Mouse (Mus musculus): Measurements from ENCODE around the gene Cenpt.
"Not testable (repeated sequence)": the region's sequence is repeated elsewhere in the genome, so short reads cannot be mapped to it uniquely, and the experiment has no call there.

Cenpt gene

DNA sequence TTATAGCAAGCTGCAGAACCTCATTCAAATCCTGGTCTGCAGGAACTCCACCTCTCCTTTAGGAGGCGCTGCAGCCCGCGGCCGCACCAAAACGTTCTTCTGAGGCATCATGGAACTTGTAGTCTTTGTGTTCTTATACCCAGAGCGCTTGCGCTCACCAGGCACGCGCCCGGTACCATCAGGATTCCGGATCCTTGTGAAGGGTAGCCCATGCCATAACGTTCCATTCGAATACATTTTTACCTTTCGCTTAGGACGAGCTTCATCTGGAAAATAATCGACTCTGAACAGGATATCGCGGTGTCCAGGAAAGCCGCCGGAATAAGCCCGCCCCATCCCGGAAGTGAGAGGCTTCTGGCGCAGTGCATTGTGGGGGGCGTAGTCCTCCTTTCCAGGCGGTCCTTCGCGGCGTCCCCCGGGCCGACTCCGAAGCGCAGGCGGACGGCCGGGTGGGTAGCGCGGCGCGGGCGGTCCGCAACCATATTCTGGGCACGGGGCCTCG lies 1.7 kb upstream of the Cenpt start, which contains the start of gene Thap11:
Gene Thap11, plus strand, starts transcription at position 418 of the 502 bp plus-strand sequence.
- DNase-seq (ENCODE audit: low spot score in 2 of 2), result peak; percentile 90 to 92

- no peak for DNase-seq (ENCODE audit: low spot score in 2 of 2)
Observed at GRCm38 (mm10) chr8:105854303-105854702, 1.2 kb upstream of the Cenpt start.

DNA sequence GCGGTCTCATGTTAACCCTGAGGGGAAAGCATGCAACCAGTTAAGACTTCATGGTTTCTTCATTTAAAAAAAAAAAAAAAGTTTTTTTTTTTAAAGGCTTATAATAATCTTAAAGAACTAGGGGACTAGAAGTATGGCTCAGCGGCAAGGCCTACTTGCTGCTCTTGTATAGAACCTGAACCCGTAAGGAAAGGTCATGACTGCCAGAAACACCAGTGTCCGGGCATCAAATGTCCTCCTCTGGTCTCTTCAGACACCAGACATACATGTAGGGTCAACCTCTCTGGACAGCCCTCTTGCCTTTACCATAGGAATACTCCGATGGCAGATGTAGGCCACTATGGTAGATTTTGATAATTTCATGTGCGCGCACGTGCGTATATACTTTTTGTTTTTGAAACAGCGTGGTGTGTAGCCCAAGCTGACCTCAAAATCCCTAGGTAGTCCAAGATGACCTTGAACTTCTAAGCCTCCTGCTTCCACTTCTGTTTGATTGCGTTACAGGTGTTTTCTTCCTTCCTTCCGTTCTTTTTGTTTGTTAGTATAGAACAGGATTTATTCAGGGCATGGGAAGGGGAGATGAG lies 840 bp downstream of the Cenpt start:
- no peak for DNase-seq (ENCODE audit: low spot score in 2 of 2)

DNA sequence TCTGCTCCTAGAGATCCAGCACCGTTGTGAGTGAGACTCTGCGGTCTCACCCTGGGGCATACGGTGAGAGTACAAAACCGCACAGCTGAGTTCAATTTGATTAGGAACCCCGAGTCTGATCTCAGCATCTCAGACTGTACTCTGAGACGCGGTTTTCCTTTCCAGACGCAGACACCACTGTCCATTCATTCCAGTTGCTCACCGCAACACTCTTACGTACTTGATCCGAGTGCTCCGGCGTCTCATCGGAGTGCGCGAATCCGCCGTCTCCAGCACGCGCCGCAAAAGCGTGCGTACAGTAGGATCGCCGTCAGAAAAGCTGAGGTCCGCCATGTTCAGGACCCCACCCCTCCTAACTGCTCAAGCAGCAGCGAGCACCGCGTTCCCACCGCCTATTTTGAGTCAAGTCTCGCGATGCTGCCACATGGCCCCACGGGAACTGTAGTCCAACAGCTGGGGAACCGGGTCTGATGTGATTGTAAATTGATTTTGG lies 1.4 kb downstream of the Cenpt start:
- peak; percentile 81 to 86 for DNase-seq (ENCODE audit: low spot score in 2 of 2)

DNA sequence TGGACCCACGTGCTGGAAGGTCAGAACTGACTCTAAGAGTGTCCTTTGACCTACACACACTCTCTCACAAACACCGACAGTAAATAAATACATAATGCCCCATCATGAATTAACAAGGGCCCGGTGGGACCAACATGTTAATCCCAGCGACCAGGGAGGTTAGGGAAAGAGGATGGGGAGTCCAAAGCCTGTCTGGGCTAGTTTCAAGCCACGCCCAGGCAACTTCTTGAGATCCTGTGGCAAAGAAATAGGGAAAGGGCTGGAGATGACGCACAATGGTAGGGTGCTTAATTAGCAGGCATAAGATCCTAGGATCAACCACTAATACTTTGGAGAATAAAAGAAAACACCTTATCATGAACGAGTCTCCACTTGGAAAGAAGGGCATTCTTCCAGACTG lies 2.5 kb downstream of the Cenpt start:
- DNase-seq (ENCODE audit: low spot score in 2 of 2), result no peak

DNA sequence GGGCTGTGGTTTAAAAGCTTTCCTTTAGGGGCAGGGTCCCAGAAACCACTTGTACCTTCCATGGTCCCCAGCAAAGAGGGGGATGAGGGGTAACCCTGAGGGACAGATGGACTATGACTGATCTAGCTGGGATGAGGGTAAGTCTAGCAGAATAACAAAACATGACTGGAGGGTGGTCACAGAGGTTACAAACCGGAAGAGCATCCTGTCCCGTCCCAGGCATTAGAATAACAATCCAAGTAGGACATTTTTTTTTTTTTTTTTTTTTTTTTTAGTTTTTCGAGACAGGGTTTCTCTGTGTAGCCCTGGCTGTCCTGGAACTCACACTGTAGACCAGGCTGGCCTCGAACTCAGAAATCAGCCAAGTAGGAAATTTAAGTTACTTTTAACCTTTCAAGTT lies 3.1 kb downstream of the Cenpt start:
- DNase-seq (ENCODE audit: low spot score in 2 of 2), result no peak

- DNase-seq (ENCODE audit: low spot score in 2 of 2), result no peak
Observed at GRCm38 (mm10) chr8:105846678-105847077, 6.4 kb downstream of the Cenpt start.

GRCm38 (mm10) chr8:105839209-105839608 lies 13.9 kb downstream of the Cenpt start:
- DNase-seq (ENCODE audit: low spot score in 2 of 2), result no peak

DNA sequence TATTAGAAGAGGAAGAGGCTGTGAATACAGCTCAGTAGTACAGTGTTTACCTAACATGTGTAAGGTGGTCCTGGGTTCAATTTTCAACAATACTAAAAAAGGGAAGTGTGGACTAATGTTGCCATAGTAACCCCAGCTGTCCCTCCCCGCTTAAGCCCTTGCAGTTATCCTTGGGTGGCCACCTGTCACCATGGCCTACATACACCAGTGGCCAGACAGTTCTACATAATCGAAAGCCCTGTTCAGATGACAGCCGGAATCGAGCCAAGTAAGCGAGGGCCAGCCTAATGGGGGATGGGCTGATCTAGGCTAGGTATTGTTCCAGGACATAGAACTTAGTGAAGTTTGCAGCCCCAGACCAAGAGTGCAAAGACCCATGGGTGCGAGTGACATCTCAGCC lies 16.1 kb downstream of the Cenpt start:
- peak in 1 of 2 experiments; percentile 21 for DNase-seq (ENCODE audit: low spot score in 2 of 2)

- peak; percentile 80 to 87 for DNase-seq (ENCODE audit: low spot score in 2 of 2)
Observed at GRCm38 (mm10) chr8:105835318-105835717, 17.8 kb downstream of the Cenpt start.

DNA sequence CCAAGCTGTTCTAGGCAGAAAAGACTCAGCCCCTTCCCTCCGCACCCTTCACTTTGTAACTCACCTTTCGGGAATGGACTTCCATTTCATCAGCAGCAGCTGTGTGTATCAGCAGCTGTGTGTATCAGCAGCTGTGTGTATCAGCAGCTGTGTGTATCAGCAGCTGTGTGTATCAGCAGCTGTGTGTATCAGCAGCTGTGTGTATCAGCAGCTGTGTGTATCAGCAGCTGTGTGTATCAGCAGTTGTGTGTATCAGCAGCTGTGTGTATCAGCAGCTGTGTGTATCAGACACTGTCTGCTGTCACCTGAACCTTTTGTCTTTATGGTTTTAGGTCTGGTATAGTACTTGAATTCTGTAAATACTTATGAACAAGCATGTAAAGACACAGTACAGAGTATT lies 19.3 kb downstream of the Cenpt start:
- not testable (repeated sequence) for DNase-seq (ENCODE audit: low spot score in 2 of 2)

DNA sequence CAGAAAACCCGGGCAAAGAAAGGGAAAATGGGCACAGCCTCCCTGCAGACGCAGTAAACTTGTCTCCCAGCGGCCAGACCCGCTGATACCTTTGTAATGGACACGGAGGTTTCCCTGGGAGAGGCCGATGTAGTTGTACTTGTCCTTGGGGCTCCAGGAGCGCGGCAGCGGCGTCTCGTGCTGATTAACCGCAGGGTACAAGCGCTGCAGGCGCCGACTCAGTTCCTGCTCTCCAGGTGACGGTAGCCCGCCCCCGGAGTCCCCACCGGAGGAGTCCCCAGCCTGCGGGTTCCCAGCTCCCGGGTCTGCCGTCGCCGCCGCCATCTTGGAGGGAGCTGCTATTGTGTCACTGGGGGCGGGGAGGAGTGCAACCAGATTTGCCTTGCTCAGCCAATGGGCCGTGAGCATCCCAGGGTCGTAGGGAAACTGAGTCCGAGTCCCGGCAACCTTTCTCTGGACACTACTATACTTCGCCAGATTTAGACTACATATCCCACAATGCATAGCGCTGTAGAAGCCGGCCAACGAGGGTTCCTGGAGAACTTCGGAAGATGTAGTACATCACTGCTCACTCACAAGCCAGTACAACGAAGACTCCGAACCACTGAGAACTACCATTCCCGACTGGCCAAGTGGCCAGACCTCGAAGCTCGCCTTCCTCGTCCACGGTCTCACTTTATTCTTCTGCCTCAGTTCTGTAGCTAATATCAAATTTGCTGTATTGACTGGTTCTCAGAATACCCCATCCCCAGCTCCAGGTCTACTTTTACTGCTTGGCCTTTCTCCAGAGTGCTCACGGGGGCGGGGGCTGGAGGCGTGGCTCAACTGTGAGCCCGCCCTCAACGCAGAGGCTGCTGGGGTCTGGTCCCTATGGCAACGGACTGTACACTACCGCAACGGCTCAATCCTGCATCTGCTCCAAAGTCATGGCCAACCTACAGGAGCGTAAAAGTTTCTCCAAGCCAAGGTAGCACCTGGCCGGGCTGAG lies 25.9 kb downstream of the Cenpt start, which contains the start of the genes Ranbp10 and Tsnaxip1:
Gene Ranbp10, minus strand, starts transcription at position 490 of the 988 bp plus-strand sequence.
Gene Tsnaxip1, plus strand, starts transcription at position 871 of the 988 bp plus-strand sequence.
- DNase-seq (ENCODE audit: low spot score in 2 of 2), result peak; percentile 96

DNA sequence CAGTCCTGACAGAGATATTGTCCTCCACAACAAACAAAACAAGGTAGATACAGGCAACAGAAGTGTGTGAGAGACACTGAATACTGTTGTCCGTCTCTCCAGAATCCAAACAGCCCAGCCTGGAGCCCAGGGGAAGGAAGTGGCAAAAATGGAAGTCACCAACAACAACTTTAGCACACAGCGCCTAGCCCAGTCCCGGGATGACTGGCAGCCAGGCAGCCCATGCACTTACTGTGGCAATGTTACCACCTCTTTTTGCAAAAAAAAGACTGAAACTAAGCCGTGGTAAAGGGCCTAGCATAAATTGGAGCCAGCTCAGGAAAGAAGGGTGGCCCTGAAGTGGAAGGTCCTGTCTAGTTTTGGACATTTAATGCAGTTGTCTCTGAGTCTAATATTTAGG lies 26.7 kb downstream of the Cenpt start:
- DNase-seq (ENCODE audit: low spot score in 2 of 2), result no peak

- peak in 1 of 2 experiments; percentile 20 for DNase-seq (ENCODE audit: low spot score in 2 of 2)
Observed at GRCm38 (mm10) chr8:105825506-105825905, 27.6 kb downstream of the Cenpt start.

DNA sequence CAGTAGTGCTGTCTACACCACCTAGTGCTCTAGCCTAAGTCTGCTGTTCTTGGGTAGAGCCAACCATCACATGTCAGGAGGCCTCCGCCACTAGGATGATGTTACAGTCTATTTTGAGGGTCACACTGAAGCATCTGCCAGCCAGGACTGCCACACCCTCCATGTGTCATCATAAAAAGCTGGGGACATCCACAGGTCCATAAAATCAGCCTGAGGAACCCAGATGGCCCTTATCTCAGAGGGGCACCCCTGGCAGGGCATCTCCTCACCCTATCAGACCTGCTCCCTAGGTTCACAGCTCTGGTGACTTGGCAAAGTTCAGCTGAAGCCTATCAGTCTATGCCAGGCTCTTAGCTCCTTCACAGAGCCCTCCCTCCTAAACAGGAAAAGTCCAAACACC lies 32.2 kb downstream of the Cenpt start:
- DNase-seq (ENCODE audit: low spot score in 2 of 2), result no peak

GRCm38 (mm10) chr8:105819659-105820058 lies 33.4 kb downstream of the Cenpt start:
- no peak for DNase-seq (ENCODE audit: low spot score in 2 of 2)

DNA sequence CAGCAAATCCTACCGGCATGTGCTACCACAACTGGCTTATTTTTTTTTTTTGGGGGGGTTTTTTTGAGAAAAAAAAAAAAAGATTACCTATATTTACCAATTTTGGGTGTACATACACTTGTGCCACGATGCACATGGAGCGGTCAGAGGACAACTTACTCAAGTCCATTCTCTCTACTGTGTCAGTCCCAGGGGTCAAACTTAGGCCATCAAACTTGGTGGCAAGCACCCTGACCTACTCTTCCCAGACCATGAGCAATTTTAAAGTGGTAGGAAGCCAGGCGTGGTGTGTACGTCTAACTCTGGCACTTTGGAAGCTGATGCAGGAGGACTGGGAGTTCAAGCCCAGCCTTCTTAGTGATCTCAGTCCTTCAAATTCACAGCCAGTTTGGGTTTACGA lies 39.8 kb downstream of the Cenpt start:
- no peak for DNase-seq (ENCODE audit: low spot score in 2 of 2)

DNA sequence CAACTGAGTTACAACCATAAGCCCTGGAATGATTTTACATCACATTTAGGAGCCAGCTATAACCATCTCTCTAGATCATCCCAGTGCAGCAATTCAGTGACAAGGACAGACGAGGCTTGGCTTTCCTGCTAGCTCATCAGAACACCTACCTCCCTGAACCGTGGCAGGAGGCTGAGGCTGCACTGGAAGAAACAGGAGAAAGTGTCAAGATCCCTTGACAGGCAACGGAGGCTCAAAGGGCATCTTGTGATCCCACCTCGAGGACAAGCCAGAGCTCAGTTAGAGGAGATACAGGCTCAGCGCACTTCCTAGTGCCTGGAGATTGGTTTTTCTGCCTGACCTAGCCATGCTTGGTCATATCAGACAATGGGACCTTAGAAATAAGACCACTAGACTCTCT lies 40.6 kb downstream of the Cenpt start:
- no peak for DNase-seq (ENCODE audit: low spot score in 2 of 2)

DNA sequence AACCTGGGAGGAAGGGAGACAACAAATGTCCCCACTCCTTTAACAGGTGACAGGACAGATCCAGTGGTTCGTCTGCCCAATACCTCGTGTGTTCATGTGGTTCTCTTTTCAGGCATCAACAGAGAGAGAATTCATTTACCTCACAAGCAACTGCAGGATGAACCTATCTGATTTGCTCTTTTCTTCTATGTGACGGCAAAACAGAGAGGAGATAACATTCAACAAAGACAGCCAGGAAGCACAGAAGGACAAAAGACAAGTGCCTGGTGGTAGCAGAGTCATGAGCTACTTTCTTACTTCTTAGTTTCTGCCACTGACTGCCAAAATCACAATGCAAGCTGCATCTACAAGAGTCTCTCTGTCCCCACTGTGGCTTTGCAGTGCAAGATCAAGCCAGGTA lies 41.5 kb downstream of the Cenpt start:
- no peak for DNase-seq (ENCODE audit: low spot score in 2 of 2)

DNA sequence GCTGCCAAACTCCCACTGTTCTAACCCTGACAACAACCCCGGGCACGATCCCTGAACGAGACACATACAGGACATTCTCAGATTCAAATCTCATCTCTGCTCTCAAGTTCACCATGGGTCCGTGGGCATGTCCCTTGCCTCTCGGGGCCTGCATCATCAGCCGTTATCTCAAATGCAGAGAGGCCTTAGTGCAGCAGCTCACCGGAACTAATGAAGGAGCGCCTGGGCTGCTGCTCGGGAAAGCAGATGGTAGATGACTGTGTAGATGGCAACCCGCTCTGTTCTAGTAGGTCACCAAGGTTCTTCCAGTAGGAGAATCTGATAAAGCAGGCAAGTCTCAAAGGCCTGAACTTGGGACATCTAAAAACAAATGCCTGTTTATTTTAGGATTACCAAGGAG lies 42.0 kb downstream of the Cenpt start:
- DNase-seq (ENCODE audit: low spot score in 2 of 2), result no peak

DNA sequence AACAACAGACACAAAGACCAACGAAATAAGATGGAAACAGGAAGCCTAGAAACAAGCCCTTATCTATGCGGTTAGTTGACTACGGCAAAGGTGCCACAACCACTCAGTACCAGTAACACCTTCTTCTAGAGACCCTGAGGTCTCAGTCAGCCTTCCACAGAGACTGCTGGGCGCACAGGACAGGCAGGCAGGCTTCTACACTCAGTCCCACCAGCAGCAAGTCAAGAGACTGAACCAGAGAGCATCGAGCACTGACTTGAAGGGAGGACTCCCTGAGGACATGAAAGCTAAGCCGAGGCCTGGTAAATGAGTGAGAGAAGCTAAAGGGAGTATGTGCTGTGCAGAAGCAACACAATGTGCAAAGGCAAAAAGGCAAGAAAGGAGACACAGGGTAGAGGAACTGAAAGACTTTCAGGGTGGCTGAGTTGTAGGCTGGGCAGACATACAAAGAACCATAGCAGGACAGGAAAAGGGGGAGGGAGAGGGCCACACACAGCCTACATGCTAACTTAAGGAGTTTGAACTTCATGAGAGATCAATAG lies 42.8 kb downstream of the Cenpt start:
- DNase-seq (ENCODE audit: low spot score in 2 of 2), result peak; percentile 56 to 63

GRCm38 (mm10) chr8:105808480-105808879 lies 44.6 kb downstream of the Cenpt start:
- peak; percentile 43 to 66 for DNase-seq (ENCODE audit: low spot score in 2 of 2)
